Mouse (Mus musculus): ENCODE results near the gene H2-Ob. TPM values are rescaled to one million over a fixed set of nuclear protein-coding genes. Genes with fewer than 3 reads are reported as not detected.
A peak's percentile ranks its signal among the peaks of the same experiment; 100 is the strongest.

The H2-Ob gene
- polyA plus RNA-seq, 1 experiment = 0.78 TPM

GRCm38 (mm10) chr17:34237741-34238140 is 962 bp upstream of the H2-Ob start:
- DNase-seq (ENCODE audit: extremely low spot score in 1 of 2, low spot score in 1 of 2) = no peak

DNA sequence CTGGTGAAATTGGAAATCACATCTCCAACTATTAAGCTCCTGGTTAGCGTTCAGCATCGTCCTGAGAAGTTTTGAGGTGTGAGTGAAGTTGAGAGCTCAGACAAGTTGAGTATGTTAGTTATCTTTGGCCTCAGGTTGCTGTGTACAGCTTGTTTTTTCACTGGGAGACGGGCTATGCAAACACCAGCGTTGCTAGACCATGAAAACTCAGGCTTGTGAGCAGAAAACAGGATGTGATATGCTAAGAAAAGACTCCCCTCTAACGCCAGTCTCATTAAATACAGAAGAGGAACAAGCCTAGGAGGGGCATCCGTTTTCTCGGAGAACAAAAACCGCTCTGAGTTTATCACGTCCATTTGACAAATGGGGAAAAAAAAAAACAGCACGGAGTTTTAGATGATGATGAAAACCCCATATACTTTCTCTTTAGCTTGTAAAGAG is 918 bp downstream of the H2-Ob start:
- DNase-seq (ENCODE audit: extremely low spot score in 1 of 2, low spot score in 1 of 2) = no peak

DNA sequence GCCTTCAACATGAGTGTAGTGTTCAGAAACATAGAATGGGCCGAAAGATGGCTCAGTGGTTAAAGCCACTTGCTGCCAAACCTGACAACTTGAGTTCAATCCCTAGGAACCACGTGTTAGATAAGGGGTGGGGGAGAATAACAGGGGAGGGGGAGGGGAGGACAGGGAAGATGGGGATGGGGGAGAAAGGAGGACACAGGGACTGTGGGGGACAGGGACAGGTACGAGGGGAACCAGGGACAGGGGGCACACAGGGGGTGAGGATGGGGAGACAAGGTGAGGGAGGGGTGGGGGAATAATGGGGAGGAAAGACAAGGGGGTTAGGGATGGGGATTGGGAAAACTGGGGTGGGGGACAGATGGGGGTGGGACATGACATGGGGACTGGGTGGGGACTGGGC is 1.7 kb downstream of the H2-Ob start:
- no peak for DNase-seq (ENCODE audit: extremely low spot score in 1 of 2, low spot score in 1 of 2)

GRCm38 (mm10) chr17:34240916-34241315 is 2.2 kb downstream of the H2-Ob start:
- no peak for DNase-seq (ENCODE audit: extremely low spot score in 1 of 2, low spot score in 1 of 2)

- DNase-seq (ENCODE audit: extremely low spot score in 1 of 2, low spot score in 1 of 2) = no peak
Observed at GRCm38 (mm10) chr17:34244656-34245055, 6.0 kb downstream of the H2-Ob start.

DNA sequence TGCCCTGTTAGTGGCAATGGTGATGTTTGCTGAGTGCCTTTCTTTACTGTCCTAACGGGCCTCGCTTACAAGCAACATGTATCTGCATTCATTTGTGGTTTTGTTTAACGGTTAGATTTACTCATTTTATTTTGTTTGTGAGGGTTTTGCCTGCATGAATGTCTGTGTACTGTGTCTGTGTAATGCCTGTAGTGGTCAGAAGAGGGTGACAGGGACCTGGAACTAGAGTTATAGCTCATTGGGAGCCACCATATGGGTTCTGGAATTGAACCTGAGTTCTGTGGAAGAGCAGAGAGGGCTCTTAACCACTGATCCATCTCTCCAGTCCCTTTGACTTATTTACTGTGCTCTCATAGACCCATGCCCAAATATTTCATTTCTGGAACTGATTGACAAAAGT is 8.3 kb downstream of the H2-Ob start:
- no peak for DNase-seq (ENCODE audit: extremely low spot score in 1 of 2, low spot score in 1 of 2)

DNA sequence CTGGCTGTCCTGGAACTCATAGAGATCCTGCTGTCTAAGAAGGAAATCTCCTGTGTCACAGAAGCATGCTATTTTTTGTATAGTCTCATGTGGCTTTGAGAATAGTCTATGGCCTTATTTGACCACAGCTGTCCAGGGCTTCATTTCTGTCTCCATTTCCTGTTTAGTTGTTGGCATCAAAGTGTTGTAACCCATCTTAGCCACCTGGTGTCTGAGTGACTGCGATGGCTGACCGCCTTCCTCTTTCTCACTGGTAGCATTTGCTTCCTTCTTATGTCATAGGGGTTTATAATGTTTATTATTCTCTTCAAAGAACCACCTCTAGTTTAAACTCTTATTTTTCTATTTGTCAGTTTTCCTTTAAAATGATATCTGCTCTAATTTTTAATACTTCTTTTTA is 10.1 kb downstream of the H2-Ob start:
- DNase-seq (ENCODE audit: extremely low spot score in 1 of 2, low spot score in 1 of 2) = no peak

DNA sequence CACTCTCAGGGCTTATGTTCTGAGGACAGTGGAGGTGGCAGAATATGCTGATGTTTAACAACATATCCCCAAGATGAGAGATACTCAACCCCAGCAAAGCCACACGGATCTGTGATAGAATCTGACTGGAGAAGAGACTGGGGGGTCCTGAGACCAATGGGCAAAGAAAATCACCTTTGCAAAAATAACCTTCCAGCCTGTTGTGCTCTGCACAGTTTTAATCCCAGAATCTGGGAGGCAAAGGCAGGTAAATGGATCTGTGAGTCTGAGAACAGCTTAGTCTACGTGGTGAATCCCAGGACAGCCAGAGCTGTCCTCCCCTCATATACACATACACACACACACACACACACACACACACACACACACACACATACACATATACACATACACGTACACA is 10.7 kb downstream of the H2-Ob start:
- no peak for DNase-seq (ENCODE audit: extremely low spot score in 1 of 2, low spot score in 1 of 2)

DNA sequence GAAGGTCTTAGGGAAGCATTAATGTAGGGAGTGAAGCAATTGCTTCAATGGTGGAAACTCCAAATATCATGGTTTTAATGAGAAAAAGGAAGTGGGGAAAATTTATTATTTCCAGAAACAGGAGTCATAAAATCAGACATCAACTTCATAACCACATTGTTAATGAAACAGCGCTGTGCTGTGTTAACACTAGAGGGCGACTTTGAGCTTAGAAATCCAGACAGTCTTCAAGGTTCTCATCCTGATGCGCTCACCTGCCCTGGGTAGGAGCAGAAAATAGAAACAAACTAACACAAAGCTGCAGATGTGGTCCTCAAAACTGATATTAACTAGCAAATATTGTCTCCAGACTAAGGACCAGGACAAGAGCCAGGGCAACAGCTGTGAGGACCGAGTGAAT is 11.2 kb downstream of the H2-Ob start:
- DNase-seq (ENCODE audit: extremely low spot score in 1 of 2, low spot score in 1 of 2) = peak in 1 of 2 experiments; percentile 80

- no peak for DNase-seq (ENCODE audit: extremely low spot score in 1 of 2, low spot score in 1 of 2)
Observed at GRCm38 (mm10) chr17:34251666-34252065, 13.0 kb downstream of the H2-Ob start.

DNA sequence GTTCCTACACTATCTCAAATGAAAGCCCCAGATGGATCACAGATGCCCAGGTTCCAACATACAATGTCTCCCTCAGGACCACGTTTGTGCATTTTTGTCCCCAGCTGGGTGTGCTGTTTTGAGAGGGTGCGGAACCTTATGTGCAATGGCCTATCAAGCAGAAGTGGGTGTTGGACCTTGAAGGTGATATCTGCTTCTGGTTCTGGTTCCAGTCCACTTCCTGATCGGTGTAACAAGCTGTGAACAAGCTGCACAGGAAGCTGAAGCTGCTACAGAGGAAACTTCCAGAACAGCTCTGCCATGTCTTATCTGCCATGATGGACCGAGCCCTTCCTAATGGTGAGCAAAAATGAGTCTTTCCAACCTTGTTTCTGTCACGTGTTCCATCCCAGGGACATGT is 17.8 kb downstream of the H2-Ob start:
- DNase-seq (ENCODE audit: extremely low spot score in 1 of 2, low spot score in 1 of 2) = no peak

DNA sequence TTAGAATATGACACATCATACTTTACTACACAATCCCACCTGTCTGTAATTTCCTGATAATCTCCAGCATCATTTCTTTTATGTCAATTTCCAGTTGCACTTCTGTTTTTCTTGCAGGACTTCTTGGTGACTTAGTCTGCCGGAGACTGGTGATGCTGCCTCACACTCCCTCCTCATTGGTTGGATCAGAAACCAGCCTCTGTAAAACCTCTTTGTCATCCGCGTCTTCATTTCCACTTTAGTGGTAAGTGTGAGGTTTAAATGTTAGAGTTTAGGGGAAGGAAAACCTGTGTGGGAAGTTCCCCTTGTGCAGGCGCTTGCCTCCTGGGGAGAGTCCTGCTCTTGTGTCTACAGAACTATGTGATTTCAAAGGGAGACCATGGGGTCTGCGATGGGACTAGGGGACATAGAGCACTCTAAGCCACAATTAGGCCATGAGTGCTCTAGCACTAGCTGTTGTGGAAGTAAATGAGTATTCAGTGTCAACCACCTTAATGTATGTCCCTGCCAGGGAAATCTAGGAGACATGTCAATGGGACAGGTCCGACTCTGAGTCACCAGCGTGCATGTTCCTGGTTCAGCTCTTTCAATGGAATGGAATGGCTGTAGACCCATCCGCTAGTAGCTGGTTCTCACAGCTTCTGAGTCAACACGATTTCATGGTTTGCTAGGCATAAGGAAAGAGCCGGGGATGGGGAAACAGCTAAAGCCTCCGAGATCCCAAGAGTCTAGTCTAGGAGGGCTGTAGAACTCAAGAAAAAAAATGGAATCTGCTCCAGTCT is 19.1 kb downstream of the H2-Ob start, which contains the start of gene H2-Ab1:
H2-Ab1 (plus strand) TSS at position 96 of the 782 bp plus-strand sequence.
- peak; percentile 33 to 95 for DNase-seq (ENCODE audit: extremely low spot score in 1 of 2, low spot score in 1 of 2)

- DNase-seq (ENCODE audit: extremely low spot score in 1 of 2, low spot score in 1 of 2) = no peak
Observed at GRCm38 (mm10) chr17:34260551-34260950, 21.8 kb downstream of the H2-Ob start.

DNA sequence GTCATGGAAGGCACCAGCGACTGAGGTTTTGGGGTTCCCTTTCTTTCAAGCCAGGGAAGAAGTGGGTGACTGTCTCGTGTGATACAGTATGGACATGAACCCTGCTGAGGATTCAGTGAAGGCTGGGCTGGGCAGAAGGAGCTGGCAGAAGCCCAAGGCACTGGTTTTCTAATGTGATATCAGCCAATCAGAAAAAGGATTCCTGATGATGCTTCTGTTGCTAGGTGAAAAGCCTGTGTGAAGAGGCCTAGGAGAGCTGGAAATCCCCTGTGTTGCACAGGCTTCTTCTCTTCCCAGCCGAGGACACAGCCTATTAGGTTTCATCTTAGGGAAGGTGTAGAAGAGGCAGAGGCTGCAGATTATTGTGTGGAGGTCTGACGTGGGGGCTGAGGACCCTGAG is 22.8 kb downstream of the H2-Ob start:
- DNase-seq (ENCODE audit: extremely low spot score in 1 of 2, low spot score in 1 of 2) = peak; percentile 49 to 94

GRCm38 (mm10) chr17:34263068-34263467 is 24.4 kb downstream of the H2-Ob start:
- DNase-seq (ENCODE audit: extremely low spot score in 1 of 2, low spot score in 1 of 2) = peak; percentile 38 to 86

GRCm38 (mm10) chr17:34263811-34264371 is 25.2 kb downstream of the H2-Ob start:
- DNase-seq (ENCODE audit: extremely low spot score in 1 of 2, low spot score in 1 of 2) = no peak

DNA sequence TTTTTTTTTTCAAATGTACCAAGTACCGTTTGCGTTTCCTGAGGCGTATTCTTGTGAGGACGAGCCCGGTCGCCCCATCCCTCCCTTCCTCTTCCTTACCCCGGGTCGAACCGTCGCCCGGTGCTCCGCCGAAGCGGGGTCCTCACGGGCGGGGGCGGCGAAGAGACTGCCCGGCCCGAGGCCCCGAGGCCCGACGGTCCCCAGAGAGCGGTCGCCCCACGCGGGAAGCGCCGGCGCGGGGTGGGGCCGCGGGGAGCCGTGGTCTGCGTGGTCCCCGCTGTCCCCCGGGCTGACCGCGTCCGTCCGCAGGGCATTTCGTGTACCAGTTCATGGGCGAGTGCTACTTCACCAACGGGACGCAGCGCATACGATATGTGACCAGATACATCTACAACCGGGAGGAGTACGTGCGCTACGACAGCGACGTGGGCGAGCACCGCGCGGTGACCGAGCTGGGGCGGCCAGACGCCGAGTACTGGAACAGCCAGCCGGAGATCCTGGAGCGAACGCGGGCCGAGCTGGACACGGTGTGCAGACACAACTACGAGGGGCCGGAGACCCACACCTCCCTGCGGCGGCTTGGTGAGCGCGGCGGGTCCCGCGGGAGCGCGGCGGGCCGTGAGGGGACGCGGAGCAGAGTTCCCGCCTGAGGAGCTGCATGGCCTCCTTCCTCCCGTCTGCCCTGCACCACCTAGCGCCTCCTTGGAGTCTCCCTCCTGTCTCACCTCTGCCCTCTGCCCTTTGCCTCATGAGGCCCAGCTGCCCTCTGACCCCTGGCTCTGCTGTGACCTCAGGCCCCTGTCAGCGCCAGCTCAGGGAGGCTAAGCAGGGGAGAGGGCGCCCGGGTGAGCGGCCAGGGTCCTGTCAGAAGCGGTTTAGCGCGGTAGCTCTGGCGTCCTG is 26.0 kb downstream of the H2-Ob start:
- DNase-seq (ENCODE audit: extremely low spot score in 1 of 2, low spot score in 1 of 2) = no peak

- no peak for DNase-seq (ENCODE audit: extremely low spot score in 1 of 2, low spot score in 1 of 2)
Observed at GRCm38 (mm10) chr17:34268262-34268661, 29.6 kb downstream of the H2-Ob start.

DNA sequence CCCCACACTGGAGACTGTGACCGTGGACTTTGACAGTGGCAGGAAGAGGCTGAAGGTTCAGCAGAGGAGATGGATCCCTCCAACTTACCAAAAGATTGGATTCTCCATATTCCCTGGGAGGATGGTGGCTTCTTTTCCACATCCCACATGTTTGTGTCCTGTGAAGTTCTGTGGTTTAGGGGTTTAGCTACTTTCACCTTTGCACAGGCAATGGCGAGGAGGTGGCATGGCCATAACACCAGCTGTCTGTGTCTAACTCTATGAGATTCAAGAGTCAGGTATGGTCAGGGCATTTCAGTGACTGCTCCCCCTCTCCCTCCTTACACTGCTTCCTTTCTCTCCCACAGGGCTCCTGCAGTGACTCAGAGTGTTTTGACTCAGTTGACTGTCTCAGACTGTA is 30.0 kb downstream of the H2-Ob start:
- no peak for DNase-seq (ENCODE audit: extremely low spot score in 1 of 2, low spot score in 1 of 2)

DNA sequence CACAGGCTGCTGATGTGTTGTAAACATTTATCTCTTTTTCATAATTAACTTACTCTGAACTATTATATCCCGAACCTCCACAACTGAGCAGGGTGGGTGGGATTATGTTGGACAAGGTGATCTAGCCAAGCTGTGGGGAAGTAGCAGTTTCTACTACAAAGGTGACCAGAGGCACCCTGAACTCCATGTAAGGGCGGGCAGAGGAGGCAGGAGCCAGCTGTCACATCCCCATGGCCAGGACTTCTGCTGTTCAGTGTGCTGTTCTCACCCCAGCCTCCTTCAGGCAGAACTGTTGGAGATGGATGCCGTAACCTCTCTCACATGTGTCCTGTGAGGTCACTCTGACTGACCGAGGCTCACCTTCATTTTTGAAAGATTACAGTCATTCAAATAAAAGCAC is 31.1 kb downstream of the H2-Ob start:
- no peak for DNase-seq (ENCODE audit: extremely low spot score in 1 of 2, low spot score in 1 of 2)

DNA sequence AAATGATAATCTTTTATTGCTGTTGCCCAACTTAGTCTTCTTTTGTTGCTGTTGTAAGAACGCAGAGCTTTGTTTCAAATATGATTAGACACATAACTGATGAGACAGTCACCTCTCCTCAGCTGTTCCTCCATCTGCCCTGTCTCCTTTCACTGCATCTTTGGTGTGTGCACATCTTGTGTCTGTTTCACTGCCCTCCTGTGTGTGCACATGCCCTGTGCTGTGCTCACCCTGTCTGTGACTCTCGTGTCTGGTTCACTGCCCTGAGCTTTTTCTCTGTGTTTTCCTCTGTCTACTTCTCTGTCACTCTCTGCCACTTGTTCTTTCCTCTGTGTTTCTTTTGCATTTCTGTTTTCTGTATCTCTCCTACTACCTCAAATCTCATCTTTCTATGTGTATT is 31.5 kb downstream of the H2-Ob start:
- no peak for DNase-seq (ENCODE audit: extremely low spot score in 1 of 2, low spot score in 1 of 2)
